Mouse (Mus musculus) embryonic facial prominence, embryonic 11.5 days (tissue): ENCODE measurements at regions not wholly inside any gene's neighbourhood (a gene's known extent, or its start where the extent isn't known, plus 50 kb on each side); places are given as distances from the start of the nearest gene placed in this dataset.

Experiments
- ATAC-seq: fragments of 200-750 bp; cut with Nextera tagmentation; replicated peaks from 2 replicates; pipeline ENCODE4 v1.8.0; 2017; ENCODE audit warnings: low read depth; ENCODE audit not compliant: insufficient number of reproducible peaks, low FRiP score, low TSS enrichment
- DNase-seq: peaks from one replicate; pipeline ENCODE4 v3.0.0-alpha.2; 2015; ENCODE audit warnings: low spot score
- H3K27ac ChIP-seq: fragments of 300-500 bp; sonication (generic); replicated peaks from 2 replicates; pipeline ENCODE4 v1.5.1; 2014; ENCODE audit warnings: mild to moderate bottlenecking, low read depth, low read length, control low read depth
- H3K27me3 ChIP-seq: fragments of 300-500 bp; sonication (generic); 2 replicates; pipeline ENCODE4 v1.6.1; 2014; ENCODE audit warnings: mild to moderate bottlenecking, low read length, moderate library complexity, mixed read lengths; ENCODE audit not compliant: control insufficient read depth, insufficient read depth
- H3K36me3 ChIP-seq: fragments of 300-500 bp; sonication (generic); replicated peaks from 2 replicates; pipeline ENCODE4 v1.6.1; 2014; ENCODE audit warnings: low read depth, mild to moderate bottlenecking, low read length, moderate library complexity, mixed read lengths; ENCODE audit not compliant: control insufficient read depth, insufficient read depth
- H3K4me1 ChIP-seq: fragments of 300-500 bp; sonication (generic); 2 replicates; pipeline ENCODE4 v1.6.1; 2014; ENCODE audit warnings: low read length, mixed read lengths; ENCODE audit not compliant: control insufficient read depth, insufficient read depth
- H3K4me2 ChIP-seq: fragments of 300-500 bp; sonication (generic); 2 replicates; pipeline ENCODE4 v1.6.1; 2014; ENCODE audit warnings: low read depth, mild to moderate bottlenecking, control low read depth, low read length, moderate library complexity
- H3K4me3 ChIP-seq: fragments of 300-500 bp; sonication (generic); 2 replicates; pipeline ENCODE4 v1.5.1; 2014; ENCODE audit warnings: low read depth, low read length, control low read depth
- H3K9ac ChIP-seq: fragments of 300-500 bp; sonication (generic); replicated peaks from 2 replicates; pipeline ENCODE4 v1.6.1; 2014; ENCODE audit warnings: mild to moderate bottlenecking, control low read depth, low read length
- H3K9me3 ChIP-seq: fragments of 300-500 bp; sonication (generic); replicated peaks from 2 replicates; pipeline ENCODE4 v1.6.1; 2016; ENCODE audit warnings: mild to moderate bottlenecking, low read length, inconsistent platforms, mixed read lengths; ENCODE audit not compliant: control insufficient read depth
- WGBS: fragments of 180-500 bp; shearing (Covaris S2); extraction: QIAGEN DNeasy Blood & Tissue Kit; methylation state at CpG from one replicate; pipeline ENCODE4 v1.1.7; 2014; 5-methylcytosine and 5-hydroxymethylcytosine counted together

GRCm38 (mm10) chr16:25140164-25140563 lies 146.5 kb upstream of the Tprg start:
- Histone ChIP-seq H3K27ac (no peak overlapping the region), H3K36me3 (no peaks in the 10 kb centered on the region), H3K4me2 (no peak overlapping the region), H3K4me3 (no peak overlapping the region), H3K4me1 (no peaks in the 10 kb centered on the region), H3K9me3 (no peaks in the 10 kb centered on the region), H3K27me3 (no peaks in the 10 kb centered on the region), H3K9ac (no peak overlapping the region)
- ATAC-seq = no peak
- WGBS = 84% methylated on average over 4 of the region's 4 CpGs
- no peak for DNase-seq

- Histone ChIP-seq H3K36me3 (no peaks in the 10 kb centered on the region), H3K27me3 (no peaks in the 10 kb centered on the region), H3K9ac (no peak overlapping the region), H3K4me2 (no peak overlapping the region), H3K4me3 (no peak overlapping the region), H3K9me3 (no peaks in the 10 kb centered on the region), H3K4me1 (no peaks in the 10 kb centered on the region), H3K27ac (no peak overlapping the region)
- 82% methylated on average over 4 of the region's 4 CpGs for WGBS
- no peak for DNase-seq
- no peak for ATAC-seq
Measured at GRCm38 (mm10) chr16:25147486-25147885, 139.1 kb upstream of the Tprg start.

- Histone ChIP-seq H3K27ac (no peak overlapping the region), H3K9ac (no peak overlapping the region), H3K4me2 (no peak overlapping the region), H3K4me3 (no peak overlapping the region), H3K9me3 (no peaks in the 10 kb centered on the region), H3K4me1 (no peaks in the 10 kb centered on the region), H3K27me3 (no peaks in the 10 kb centered on the region), H3K36me3 (no peaks in the 10 kb centered on the region)
- WGBS = 91% methylated on average over 1 of the region's 1 CpGs
- ATAC-seq (no peak), DNase-seq (no peak)
Measured at GRCm38 (mm10) chr16:25149186-25149585, 137.4 kb upstream of the Tprg start.

- Histone ChIP-seq H3K4me1 (no peaks in the 10 kb centered on the region), H3K27me3 (no peaks in the 10 kb centered on the region), H3K9me3 (no peaks in the 10 kb centered on the region), H3K4me3 (no peak overlapping the region), H3K27ac (no peak overlapping the region), H3K4me2 (no peak overlapping the region), H3K9ac (no peak overlapping the region), H3K36me3 (no peaks in the 10 kb centered on the region)
- no peak for DNase-seq
- no peak for ATAC-seq
Measured at GRCm38 (mm10) chr16:25176870-25177269, 109.7 kb upstream of the Tprg start.

GRCm38 (mm10) chr16:25178055-25178454 lies 108.6 kb upstream of the Tprg start:
- WGBS = 83% methylated on average over 2 of the region's 2 CpGs

GRCm38 (mm10) chr16:25181939-25182338 lies 104.7 kb upstream of the Tprg start:
- H3K4me3 ChIP-seq = no peak overlapping the region
- no peak overlapping the region for H3K9ac ChIP-seq
- H3K9me3 ChIP-seq = no peaks in the 10 kb centered on the region
- no peak overlapping the region for H3K27ac ChIP-seq
- no peaks in the 10 kb centered on the region for H3K27me3 ChIP-seq
- H3K36me3 ChIP-seq = no peaks in the 10 kb centered on the region
- no peaks in the 10 kb centered on the region for H3K4me1 ChIP-seq
- DNase-seq (no peak), ATAC-seq (no peak)
- 93% methylated on average over 6 of the region's 6 CpGs for WGBS
- H3K4me2 ChIP-seq = no peak overlapping the region

More at GRCm38 (mm10) chr16:25178055-25178454, 108.6 kb upstream of the Tprg start:
- Histone ChIP-seq H3K36me3 (no peaks in the 10 kb centered on the region), H3K27me3 (no peaks in the 10 kb centered on the region), H3K27ac (no peak overlapping the region), H3K4me3 (no peak overlapping the region), H3K4me2 (no peak overlapping the region), H3K9ac (no peak overlapping the region), H3K4me1 (no peaks in the 10 kb centered on the region), H3K9me3 (no peaks in the 10 kb centered on the region)
- ATAC-seq (no peak), DNase-seq (no peak)

- Histone ChIP-seq H3K9me3 (no peaks in the 10 kb centered on the region), H3K27me3 (no peaks in the 10 kb centered on the region), H3K4me2 (no peak overlapping the region), H3K27ac (no peak overlapping the region), H3K4me1 (no peaks in the 10 kb centered on the region), H3K36me3 (no peaks in the 10 kb centered on the region), H3K9ac (no peak overlapping the region), H3K4me3 (no peak overlapping the region)
- DNase-seq (no peak), ATAC-seq (no peak)
- 95% methylated on average over 5 of the region's 5 CpGs for WGBS
Measured at GRCm38 (mm10) chr16:25197079-25197478, 89.5 kb upstream of the Tprg start.

- ATAC-seq = no peak
- no peaks in the 10 kb centered on the region for H3K27me3 ChIP-seq
- H3K4me1 ChIP-seq = no peaks in the 10 kb centered on the region
- no peak overlapping the region for H3K9ac ChIP-seq
- H3K36me3 ChIP-seq = no peaks in the 10 kb centered on the region
- no peak for DNase-seq
- 74% methylated on average over 3 of the region's 3 CpGs for WGBS
- no peak overlapping the region for H3K27ac ChIP-seq
- H3K4me2 ChIP-seq = no peak overlapping the region
- no peaks in the 10 kb centered on the region for H3K9me3 ChIP-seq
- H3K4me3 ChIP-seq = no peak overlapping the region
Measured at GRCm38 (mm10) chr16:25198844-25199243, 87.8 kb upstream of the Tprg start.

- Histone ChIP-seq H3K27ac (no peak overlapping the region), H3K4me1 (no peaks in the 10 kb centered on the region), H3K27me3 (no peaks in the 10 kb centered on the region), H3K4me3 (no peak overlapping the region), H3K9ac (no peak overlapping the region), H3K4me2 (no peak overlapping the region), H3K36me3 (no peaks in the 10 kb centered on the region), H3K9me3 (no peaks in the 10 kb centered on the region)
- DNase-seq = no peak
- no peak for ATAC-seq
Measured at GRCm38 (mm10) chr16:25199984-25200383, 86.6 kb upstream of the Tprg start.
